Mouse (Mus musculus) Muller cell, postnatal 12 days (primary cell): ENCODE results near the gene Aurkb.

Experiments
- DNase-seq: peaks from one replicate; pipeline ENCODE4 v3.0.0-alpha.2; 2015; ENCODE audit errors: inconsistent ontology term

The Aurkb gene

DNA sequence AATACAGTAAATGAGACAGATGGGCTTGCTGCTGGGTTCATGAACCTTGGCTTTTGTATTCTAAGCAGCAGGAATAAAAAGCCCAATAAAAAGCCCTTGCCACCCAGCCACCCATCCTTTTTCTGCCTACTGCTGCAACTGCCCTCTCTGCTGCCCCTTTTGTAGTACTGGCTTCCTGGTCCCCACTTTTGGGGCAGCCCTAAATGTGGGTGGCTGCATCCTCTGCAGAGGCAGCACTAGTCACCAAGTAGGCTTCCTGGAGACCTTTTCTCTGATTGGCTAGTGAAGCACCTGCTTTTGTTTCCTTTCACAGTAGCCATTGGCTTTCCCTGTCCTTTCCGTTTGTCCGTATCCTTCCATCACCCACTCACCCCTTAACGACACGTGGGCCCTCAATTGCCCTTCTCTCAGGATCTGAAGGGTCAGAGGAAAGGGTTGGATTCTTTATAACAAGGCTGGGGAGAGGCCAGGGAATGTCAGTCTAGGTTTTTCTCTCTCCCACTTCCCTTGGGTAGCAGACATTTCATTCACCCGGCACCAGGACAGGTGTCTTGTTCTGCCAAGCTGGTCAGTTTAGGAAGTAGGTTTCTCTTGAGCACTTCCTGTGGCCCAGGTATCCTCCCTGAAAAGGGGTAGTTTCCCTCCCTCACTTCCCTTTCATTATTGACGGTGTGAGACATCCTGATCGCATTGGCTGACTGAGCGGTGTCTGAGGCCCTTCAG lies 52.8 kb downstream of the Aurkb start:
- DNase-seq, result no peak

DNA sequence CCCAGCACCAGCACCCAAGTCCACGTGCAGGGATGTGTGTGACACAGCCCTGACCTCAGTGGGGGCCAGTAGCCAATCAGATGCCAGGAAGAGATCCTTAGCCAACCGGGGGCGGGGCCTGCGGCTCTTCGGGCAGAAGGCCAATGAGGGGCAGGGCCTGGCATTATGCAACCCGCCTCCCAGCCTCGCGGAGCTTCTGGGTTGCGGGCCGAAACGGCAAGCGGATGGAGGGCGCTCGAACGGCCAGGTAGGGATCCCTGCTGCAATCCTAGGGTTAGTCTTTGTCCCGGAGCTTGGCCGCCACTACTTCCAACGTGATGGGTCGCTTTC lies 53.3 kb downstream of the Aurkb start:
- DNase-seq, result peak; percentile 100

DNA sequence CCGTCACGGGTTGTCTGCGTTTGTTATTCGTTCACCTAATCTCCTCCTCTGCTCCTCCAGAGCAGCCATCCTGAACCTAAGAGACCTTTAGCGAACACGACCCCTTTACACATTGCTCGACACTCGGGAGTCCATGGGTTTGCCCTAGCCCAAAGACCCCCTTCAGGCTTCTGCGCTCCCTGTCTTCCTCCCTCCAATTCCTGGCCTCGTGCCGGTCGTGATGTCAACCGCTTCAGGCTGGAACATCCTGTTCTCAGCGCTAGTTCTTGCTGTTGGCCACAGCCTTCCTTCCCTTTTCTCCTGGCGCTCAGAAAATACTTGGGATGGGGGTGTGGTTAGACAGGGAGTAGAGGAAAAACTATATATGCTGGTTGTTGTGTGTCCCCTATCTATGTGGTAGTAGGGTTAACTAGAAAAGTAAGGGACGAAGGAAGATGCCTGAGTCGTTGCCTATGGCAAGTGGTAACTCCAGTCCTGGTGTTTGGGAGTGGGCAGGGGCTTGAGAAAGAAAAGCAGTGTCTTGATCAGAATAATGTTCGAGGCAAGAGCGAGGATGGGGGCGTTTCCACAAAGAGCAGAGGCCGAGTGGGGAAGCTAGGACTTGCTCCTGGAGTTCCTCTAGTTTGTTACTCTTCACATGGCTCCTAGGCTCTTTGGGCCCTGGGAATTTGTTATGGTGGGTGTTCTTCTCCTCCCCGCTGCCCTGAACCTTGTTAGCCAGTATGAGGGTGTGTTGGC lies 53.9 kb downstream of the Aurkb start:
- DNase-seq, result no peak

DNA sequence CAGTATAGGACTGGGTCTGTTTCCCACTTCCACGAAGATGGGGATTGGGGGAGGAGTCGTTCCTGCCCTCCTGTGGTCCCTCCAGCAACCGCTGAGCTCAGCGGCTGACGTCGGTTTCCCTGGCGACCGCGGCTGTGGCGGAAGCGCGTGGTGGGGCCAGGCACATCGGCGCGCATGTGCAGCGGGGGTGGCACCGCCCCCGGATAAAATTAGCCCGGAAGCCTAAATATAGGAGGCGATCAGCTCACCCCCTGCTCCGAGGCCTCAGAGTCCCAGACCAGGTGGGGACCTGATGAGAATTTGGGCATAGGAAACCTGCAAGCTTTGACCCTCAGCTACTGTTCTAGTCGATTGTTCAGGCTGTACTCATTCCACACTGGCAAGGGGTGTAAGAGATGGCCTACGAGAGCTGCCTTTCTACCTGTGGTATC lies 54.5 kb downstream of the Aurkb start:
- DNase-seq, result peak; percentile 95

GRCm38 (mm10) chr11:69100639-69101360 lies 55.4 kb downstream of the Aurkb start:
- DNase-seq, result no peak
